Mouse (Mus musculus) ovary, postnatal 10 days (tissue): ENCODE results near the gene Ints14.
"Not testable (repeated sequence)": the region's sequence is repeated elsewhere in the genome, so short reads cannot be mapped to it uniquely, and the experiment has no call there.

Experiments used
- DNase-seq: peaks from one replicate; pipeline ENCODE4 v3.0.0; 2022; ENCODE audit warnings: low spot score

The Ints14 gene

GRCm38 (mm10) chr9:64952055-64952454 lies 8.7 kb upstream of the Ints14 start:
- no peak for DNase-seq

GRCm38 (mm10) chr9:64953190-64953589 lies 7.5 kb upstream of the Ints14 start:
- DNase-seq, result no peak

- no peak for DNase-seq
Measured at GRCm38 (mm10) chr9:64956337-64956736, 4.4 kb upstream of the Ints14 start.

GRCm38 (mm10) chr9:64957276-64957675 lies 3.4 kb upstream of the Ints14 start:
- no peak for DNase-seq

GRCm38 (mm10) chr9:64960978-64961320 lies 244 bp downstream of the Ints14 start:
- DNase-seq, result no peak

- DNase-seq, result no peak
Measured at GRCm38 (mm10) chr9:64980548-64980947, 19.8 kb downstream of the Ints14 start.

- no peak for DNase-seq
Measured at GRCm38 (mm10) chr9:64981904-64982303, 21.2 kb downstream of the Ints14 start.

GRCm38 (mm10) chr9:64985037-64985794 lies 24.5 kb downstream of the Ints14 start:
- no peak for DNase-seq

GRCm38 (mm10) chr9:64985807-64986206 lies 25.1 kb downstream of the Ints14 start:
- DNase-seq, result no peak

GRCm38 (mm10) chr9:64987651-64988050 lies 26.9 kb downstream of the Ints14 start:
- no peak for DNase-seq

GRCm38 (mm10) chr9:64988443-64988842 lies 27.7 kb downstream of the Ints14 start:
- DNase-seq, result no peak

- no peak for DNase-seq
Measured at GRCm38 (mm10) chr9:64990291-64990690, 29.6 kb downstream of the Ints14 start.

- DNase-seq, result not testable (repeated sequence)
Measured at GRCm38 (mm10) chr9:64995464-64995863, 34.8 kb downstream of the Ints14 start.

GRCm38 (mm10) chr9:65001481-65001880 lies 40.8 kb downstream of the Ints14 start:
- DNase-seq, result no peak

- DNase-seq, result no peak
Measured at GRCm38 (mm10) chr9:65005737-65006136, 45.0 kb downstream of the Ints14 start.

- DNase-seq, result no peak
Measured at GRCm38 (mm10) chr9:65010632-65011031, 49.9 kb downstream of the Ints14 start.

GRCm38 (mm10) chr9:65011304-65011703 lies 50.6 kb downstream of the Ints14 start:
- DNase-seq, result no peak

- no peak for DNase-seq
Measured at GRCm38 (mm10) chr9:65015461-65016222, 54.9 kb downstream of the Ints14 start.

- DNase-seq, result no peak
Measured at GRCm38 (mm10) chr9:65016241-65016977, 55.7 kb downstream of the Ints14 start.

- no peak for DNase-seq
Measured at GRCm38 (mm10) chr9:65016978-65017827, 56.5 kb downstream of the Ints14 start.

- DNase-seq, result no peak
Measured at GRCm38 (mm10) chr9:65017896-65018295, 57.2 kb downstream of the Ints14 start.

GRCm38 (mm10) chr9:65018588-65019121 lies 58.0 kb downstream of the Ints14 start:
- DNase-seq, result no peak
